Mouse (Mus musculus) stomach, postnatal 0 days (tissue): Measurements from ENCODE around the gene Crct1. TPM values are rescaled to one million over a fixed set of nuclear protein-coding genes. Genes with fewer than 3 reads are reported as not detected.
A peak's percentile ranks its signal among the peaks of the same experiment; 100 is the strongest.

Experiments
- ATAC-seq: fragments of 200-750 bp; cut with Nextera tagmentation; 2 replicates; pipeline ENCODE4 v1.8.0; 2017; ENCODE audit not compliant: low FRiP score, low TSS enrichment
- DNase-seq: peaks from one replicate; pipeline ENCODE4 v3.0.0-alpha.2; 2016; ENCODE audit warnings: low spot score
- H3K27ac ChIP-seq: fragments of 300-500 bp; sonication (generic); replicated peaks from 2 replicates; pipeline ENCODE4 v1.5.1; 2014; ENCODE audit warnings: mild to moderate bottlenecking, control low read depth
- H3K27me3 ChIP-seq: fragments of 300-500 bp; sonication (generic); 2 replicates; pipeline ENCODE4 v1.6.1; 2014; ENCODE audit warnings: low read length; ENCODE audit not compliant: control insufficient read depth, insufficient read depth
- H3K36me3 ChIP-seq: fragments of 300-500 bp; sonication (generic); 2 replicates; pipeline ENCODE4 v1.6.1; 2014; ENCODE audit warnings: low read length, mixed read lengths; ENCODE audit not compliant: control insufficient read depth, insufficient read depth
- H3K4me1 ChIP-seq: fragments of 300-500 bp; sonication (generic); replicated peaks from 2 replicates; pipeline ENCODE4 v1.6.1; 2014; ENCODE audit warnings: antibody characterized with exemption; ENCODE audit not compliant: control insufficient read depth, insufficient read depth
- H3K4me2 ChIP-seq: fragments of 300-500 bp; sonication (generic); replicated peaks from 2 replicates; pipeline ENCODE4 v1.6.1; 2014; ENCODE audit warnings: low read depth, mild to moderate bottlenecking, control low read depth, moderate library complexity
- H3K4me3 ChIP-seq: fragments of 300-500 bp; sonication (generic); 2 replicates; pipeline ENCODE4 v1.5.1; 2014; ENCODE audit warnings: low read depth, low read length, control low read depth
- H3K9ac ChIP-seq: fragments of 300-500 bp; sonication (generic); 2 replicates; pipeline ENCODE4 v1.6.1; 2014; ENCODE audit warnings: mild to moderate bottlenecking, low read length, control low read depth, mixed read lengths
- H3K9me3 ChIP-seq: fragments of 300-500 bp; sonication (generic); 2 replicates; pipeline ENCODE4 v1.6.1; 2016; ENCODE audit warnings: low read length; ENCODE audit not compliant: control insufficient read depth
- CTCF ChIP-seq: IDR thresholded peaks from 2 replicates; pipeline ENCODE4 v1.5.1; 2016; ENCODE audit warnings: antibody characterized with exemption, low read depth, mild to moderate bottlenecking, moderate library complexity
- EP300 ChIP-seq: optimal IDR thresholded peaks from 2 replicates; pipeline ENCODE3; 2016; ENCODE audit warnings: antibody characterized with exemption
- WGBS: fragments of 180-500 bp; shearing (Covaris S2); extraction: QIAGEN DNeasy Blood & Tissue Kit; methylation state at CpG from one replicate; pipeline ENCODE4 v1.1.7; 2014; 5-methylcytosine and 5-hydroxymethylcytosine counted together
- polyA plus RNA-seq: library from polyadenylated mRNA; unstranded; fragments of >200 nt; fragmentation: Nextera tagmentation; extraction: Ambion mirVana; gene quantifications from 2 replicates; pipeline ENCODE4 v1.2.1, GENCODE M21; 2015

Crct1 gene
- 1,801 and 2,041 TPM in 2 replicates for polyA plus RNA-seq

GRCm38 (mm10) chr3:93015460-93016104 lies at the start of gene Crct1:
Crct1 (minus strand) TSS chr3:93015687.
- Histone ChIP-seq H3K36me3 (no peaks in the 10 kb centered on the region), H3K9me3 (no peaks in the 10 kb centered on the region), H3K4me3 (peak within 1 kb of the TSS; percentile 50), H3K9ac (peak within 1 kb of the TSS; percentile 53), H3K4me1 (no peaks in the 10 kb centered on the region), H3K27me3 (no peaks in the 10 kb centered on the region), H3K27ac (no peak within 1 kb of the TSS; the same call in none of the 2 replicates), H3K4me2 (peak within 1 kb of the TSS; percentile 83)
- TF ChIP-seq EP300, result no peak
- TF ChIP-seq CTCF, result no peak
- 23% methylated on average over 4 of the region's 4 CpGs for WGBS
- DNase-seq (no peak), ATAC-seq (no peak)

- H3K27me3 ChIP-seq, result no peaks in the 10 kb centered on the region
- H3K9ac ChIP-seq, result no peak overlapping the region
- no peaks in the 10 kb centered on the region for H3K4me1 ChIP-seq
- no peaks in the 10 kb centered on the region for H3K9me3 ChIP-seq
- DNase-seq, result peak; percentile 19
- no peak for ATAC-seq
- no peak overlapping the region for H3K4me2 ChIP-seq
- TF ChIP-seq CTCF (peak; percentile 55), EP300 (no peak)
- H3K4me3 ChIP-seq, result no peak overlapping the region
- H3K27ac ChIP-seq, result no peak overlapping the region
- WGBS, result 55% methylated on average over 10 of the region's 10 CpGs
- H3K36me3 ChIP-seq, result no peaks in the 10 kb centered on the region
Measured at GRCm38 (mm10) chr3:93052826-93053474, 37.5 kb upstream of the Crct1 start.

GRCm38 (mm10) chr3:93050182-93050581 lies 34.7 kb upstream of the Crct1 start:
- H3K4me1 ChIP-seq, result no peaks in the 10 kb centered on the region
- no peak overlapping the region for H3K9ac ChIP-seq
- H3K36me3 ChIP-seq, result no peaks in the 10 kb centered on the region
- whole genome bisulfite sequencing, result 63% methylated on average over 1 of the region's 1 CpGs
- no peak overlapping the region for H3K27ac ChIP-seq
- H3K27me3 ChIP-seq, result no peaks in the 10 kb centered on the region
- H3K4me3 ChIP-seq, result no peak overlapping the region
- H3K9me3 ChIP-seq, result no peaks in the 10 kb centered on the region
- H3K4me2 ChIP-seq, result no peak overlapping the region
- no peak for DNase-seq
- no peak for TF ChIP-seq CTCF
- no peak for TF ChIP-seq EP300
- ATAC-seq, result no peak

GRCm38 (mm10) chr3:93031450-93031849 lies 16.0 kb upstream of the Crct1 start:
- 38% methylated on average over 5 of the region's 5 CpGs for WGBS
- ATAC-seq (no peak), DNase-seq (peak; percentile 30)
- TF ChIP-seq CTCF, result peak; percentile 92
- no peak for TF ChIP-seq EP300
- Histone ChIP-seq H3K4me2 (no peak overlapping the region), H3K4me3 (no peak overlapping the region), H3K4me1 (no peaks in the 10 kb centered on the region), H3K27me3 (no peaks in the 10 kb centered on the region), H3K9ac (no peak overlapping the region), H3K27ac (no peak overlapping the region), H3K36me3 (no peaks in the 10 kb centered on the region), H3K9me3 (no peaks in the 10 kb centered on the region)

GRCm38 (mm10) chr3:93025486-93025885 lies 10.0 kb upstream of the Crct1 start:
- H3K4me3 ChIP-seq, result no peak overlapping the region
- H3K36me3 ChIP-seq, result no peaks in the 10 kb centered on the region
- no peak overlapping the region for H3K27ac ChIP-seq
- no peak overlapping the region for H3K9ac ChIP-seq
- ATAC-seq, result peak; percentile 10; the same call in 1 of the 2 replicates
- 56% methylated on average over 2 of the region's 2 CpGs for WGBS
- H3K9me3 ChIP-seq, result no peaks in the 10 kb centered on the region
- no peak overlapping the region for H3K4me2 ChIP-seq
- no peak for DNase-seq
- no peaks in the 10 kb centered on the region for H3K27me3 ChIP-seq
- TF ChIP-seq EP300, result no peak
- TF ChIP-seq CTCF, result no peak
- no peaks in the 10 kb centered on the region for H3K4me1 ChIP-seq
